Mouse (Mus musculus) cerebellum, adult (tissue): ENCODE measurements around the gene Fbxl17.

Source experiments
- ATAC-seq: cut with Nextera tagmentation; 2 replicates; pipeline ENCODE4 v1.9.2; 2017; ENCODE audit warnings: mild to moderate bottlenecking, moderate library complexity, mixed read lengths; ENCODE audit not compliant: insufficient number of reproducible peaks, low FRiP score, low TSS enrichment

Fbxl17 gene

DNA sequence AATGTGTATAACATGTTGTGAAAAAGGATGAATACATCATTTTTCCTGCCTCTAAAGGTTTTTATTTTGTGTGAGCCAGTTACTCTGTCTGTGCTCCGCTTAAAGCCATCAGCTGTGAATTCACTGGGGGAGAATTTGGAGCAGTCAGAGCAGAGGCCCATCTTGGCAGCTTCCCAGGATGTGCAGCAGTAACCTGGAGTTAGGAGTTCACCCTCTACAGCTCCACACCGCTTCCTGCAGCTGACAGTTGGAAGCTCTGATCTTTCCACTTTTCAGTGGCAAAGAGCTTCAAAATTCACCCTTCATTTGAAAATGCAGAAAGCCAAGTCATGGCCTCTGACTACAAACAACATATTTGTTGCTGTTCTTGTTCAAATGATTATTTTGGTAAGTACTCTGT is 212.4 kb downstream of the Fbxl17 start:
- ATAC-seq: no peak

DNA sequence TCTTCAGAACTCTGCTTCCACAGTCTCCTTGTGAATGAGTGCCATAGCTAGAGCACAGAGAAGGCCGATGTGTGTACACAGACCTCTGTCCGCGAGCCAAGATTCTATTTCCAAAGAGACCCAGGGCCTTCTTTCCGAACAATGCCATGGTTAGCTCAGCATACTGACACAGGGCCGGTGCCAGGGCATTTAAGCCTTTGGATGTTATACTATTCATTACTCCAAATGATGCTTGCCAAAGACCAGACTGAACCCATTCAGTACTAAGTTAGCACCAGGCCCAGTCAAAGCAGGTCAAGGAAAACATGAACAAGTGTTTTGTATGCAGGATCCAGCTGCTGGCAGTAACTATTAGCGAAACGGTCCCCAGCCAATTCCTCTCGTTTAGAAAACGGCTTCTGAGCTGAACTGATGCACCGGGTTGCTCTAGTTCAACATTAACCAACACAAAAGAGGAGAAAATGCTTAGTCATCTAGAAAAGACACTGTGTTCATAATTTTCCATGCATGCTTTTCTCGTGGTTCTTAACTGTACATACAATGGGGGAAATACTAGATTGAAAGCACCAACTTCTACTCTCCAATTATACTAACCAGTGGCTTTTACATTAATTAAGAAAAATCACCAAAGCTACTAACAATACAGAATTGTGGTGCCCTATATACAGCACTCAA is 214.4 kb downstream of the Fbxl17 start:
- peak; percentile 50; the same call in 1 of the 2 replicates for ATAC-seq

DNA sequence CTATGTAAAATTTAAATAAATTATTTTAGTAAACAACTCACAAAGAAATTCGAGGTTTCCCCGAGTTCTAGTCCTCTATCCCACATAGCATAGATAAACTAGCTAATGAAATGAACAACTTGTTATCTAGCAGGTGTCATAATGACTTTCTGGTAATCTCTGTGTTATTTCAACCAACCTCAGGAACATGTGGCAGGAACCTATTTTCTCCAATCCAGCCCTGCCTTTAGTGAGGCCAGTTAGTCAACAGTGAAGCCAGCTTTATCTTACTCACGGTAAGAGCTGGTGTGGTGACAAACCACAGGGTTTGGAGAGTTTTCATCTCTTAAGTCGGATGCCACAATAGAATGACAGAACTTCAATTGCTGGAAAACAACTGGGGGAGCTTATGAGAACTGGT is 215.7 kb downstream of the Fbxl17 start:
- ATAC-seq: no peak

DNA sequence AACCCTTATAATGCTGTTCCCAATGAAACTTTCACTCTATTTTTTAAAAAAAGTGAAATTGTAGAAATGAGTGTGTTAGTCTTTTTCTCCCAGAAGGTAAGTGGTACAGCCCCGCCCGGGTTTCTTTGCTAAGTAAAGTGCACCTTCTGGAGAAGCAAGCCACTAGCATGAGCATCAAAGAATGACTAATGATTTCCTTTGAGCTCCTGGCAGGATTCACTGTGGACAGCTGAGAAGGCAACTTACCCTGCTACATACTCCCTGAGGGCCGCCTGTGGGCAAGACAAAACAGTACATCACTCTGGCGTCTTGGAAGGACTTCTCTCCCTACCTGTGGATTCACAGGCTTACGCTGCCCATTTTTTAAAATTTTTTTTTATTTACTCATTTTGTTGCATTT is 217.8 kb downstream of the Fbxl17 start:
- ATAC-seq: no peak

DNA sequence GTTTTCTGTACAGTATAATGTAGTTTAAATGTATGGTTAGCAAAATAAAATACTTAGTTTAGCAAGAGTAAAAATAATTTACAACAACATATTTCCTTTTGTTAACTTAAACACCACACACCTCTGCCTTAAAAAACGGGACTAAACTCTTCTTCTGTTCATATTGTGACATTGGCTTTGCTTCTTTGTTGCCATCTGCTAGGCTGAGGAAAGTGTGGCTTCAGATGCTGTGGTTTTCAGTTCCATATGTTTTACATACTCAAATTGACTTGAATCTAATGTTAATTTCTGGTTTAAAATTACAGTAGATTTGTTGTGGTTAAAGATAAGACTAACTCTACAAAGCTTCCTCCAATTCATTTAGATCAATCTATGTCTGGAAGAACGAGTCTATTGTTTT is 218.8 kb downstream of the Fbxl17 start:
- ATAC-seq: no peak

DNA sequence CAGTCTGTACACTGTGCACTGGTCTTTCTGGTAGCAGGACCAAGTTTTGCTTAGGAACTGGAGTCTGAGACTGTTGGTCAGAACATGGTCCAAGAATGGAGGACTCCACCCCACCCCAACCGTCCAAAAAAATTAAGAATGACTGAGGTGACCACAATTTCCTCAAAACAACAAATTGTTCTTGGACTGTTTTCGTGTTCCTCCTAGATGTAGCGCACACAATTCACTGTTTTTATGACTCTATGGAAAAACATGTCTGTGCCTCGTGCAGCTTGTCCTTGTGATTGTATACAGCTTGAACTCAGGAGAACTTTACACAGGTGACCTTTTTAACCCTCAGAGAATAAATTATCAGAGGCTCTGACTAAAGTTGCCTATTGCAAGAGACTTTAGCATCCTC is 220.7 kb downstream of the Fbxl17 start:
- ATAC-seq: no peak

- ATAC-seq: no peak
These were observed 226.5 kb downstream of the Fbxl17 start for GRCm38 (mm10) chr17:63273353-63273752.

GRCm38 (mm10) chr17:63272914-63273313 is 226.9 kb downstream of the Fbxl17 start:
- no peak for ATAC-seq

GRCm38 (mm10) chr17:63271000-63271399 is 228.8 kb downstream of the Fbxl17 start:
- no peak for ATAC-seq

GRCm38 (mm10) chr17:63270513-63270912 is 229.3 kb downstream of the Fbxl17 start:
- no peak for ATAC-seq

GRCm38 (mm10) chr17:63262674-63263073 is 237.1 kb downstream of the Fbxl17 start:
- no peak for ATAC-seq

- ATAC-seq: no peak
These were observed 238.2 kb downstream of the Fbxl17 start for GRCm38 (mm10) chr17:63261508-63262141.

- no peak for ATAC-seq
These were observed 240.7 kb downstream of the Fbxl17 start for GRCm38 (mm10) chr17:63259091-63259490.

- peak; percentile 72 for ATAC-seq
These were observed 253.6 kb downstream of the Fbxl17 start for GRCm38 (mm10) chr17:63246144-63246619.

GRCm38 (mm10) chr17:63245472-63245871 is 254.3 kb downstream of the Fbxl17 start:
- ATAC-seq: peak; percentile 31; the same call in 1 of the 2 replicates

- no peak for ATAC-seq
These were observed 257.1 kb downstream of the Fbxl17 start for GRCm38 (mm10) chr17:63242761-63243160.

DNA sequence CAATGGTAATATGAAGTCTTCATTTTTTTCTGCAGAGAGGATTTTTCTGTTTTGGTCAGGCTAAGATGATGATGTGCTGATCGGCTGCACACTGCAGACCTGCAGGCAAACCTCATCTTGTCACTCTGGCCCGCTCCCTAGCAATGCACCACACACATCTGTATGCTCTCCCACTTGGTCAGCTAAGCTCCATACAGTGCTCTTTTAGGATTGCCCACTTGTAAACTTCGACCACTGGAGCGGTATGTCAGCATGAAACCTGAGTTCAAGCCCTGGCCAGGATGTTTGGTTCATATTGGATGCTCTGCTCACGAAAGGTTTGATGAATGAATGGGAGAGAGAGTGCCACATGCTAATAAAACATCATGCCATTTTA is 259.1 kb downstream of the Fbxl17 start:
- ATAC-seq: no peak

GRCm38 (mm10) chr17:63240021-63240730 is 259.6 kb downstream of the Fbxl17 start:
- no peak for ATAC-seq

GRCm38 (mm10) chr17:63236846-63237245 is 263.0 kb downstream of the Fbxl17 start:
- no peak for ATAC-seq

DNA sequence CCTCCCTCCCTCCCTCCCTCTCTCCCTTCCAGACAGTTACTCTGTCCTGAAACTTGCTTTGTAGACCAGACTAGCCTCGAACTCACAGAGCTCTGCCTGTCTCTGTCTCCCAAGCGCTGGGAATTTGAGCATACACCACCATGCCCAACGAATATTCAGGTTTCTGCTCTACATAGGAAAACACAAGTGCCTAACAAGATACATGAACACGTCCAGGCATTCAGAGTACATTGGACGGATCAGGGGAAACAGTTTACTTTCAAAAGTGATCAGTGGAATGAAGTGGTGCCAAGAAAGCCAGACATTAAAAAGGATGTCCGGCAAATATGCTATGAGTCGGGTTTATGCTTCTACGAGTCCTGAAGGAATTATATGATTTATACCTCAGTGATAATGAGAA is 263.6 kb downstream of the Fbxl17 start:
- no peak for ATAC-seq

- ATAC-seq: no peak
These were observed 264.0 kb downstream of the Fbxl17 start for GRCm38 (mm10) chr17:63235821-63236220.
